Mouse (Mus musculus): ENCODE results near the gene Scube1. TPM values are rescaled to one million over a fixed set of nuclear protein-coding genes. Genes with fewer than 3 reads are reported as not detected.
A peak's percentile ranks its signal among the peaks of the same experiment; 100 is the strongest.

Gene Scube1
- polyA plus RNA-seq, 2 experiments, result 13.9 to 31.2 TPM

DNA sequence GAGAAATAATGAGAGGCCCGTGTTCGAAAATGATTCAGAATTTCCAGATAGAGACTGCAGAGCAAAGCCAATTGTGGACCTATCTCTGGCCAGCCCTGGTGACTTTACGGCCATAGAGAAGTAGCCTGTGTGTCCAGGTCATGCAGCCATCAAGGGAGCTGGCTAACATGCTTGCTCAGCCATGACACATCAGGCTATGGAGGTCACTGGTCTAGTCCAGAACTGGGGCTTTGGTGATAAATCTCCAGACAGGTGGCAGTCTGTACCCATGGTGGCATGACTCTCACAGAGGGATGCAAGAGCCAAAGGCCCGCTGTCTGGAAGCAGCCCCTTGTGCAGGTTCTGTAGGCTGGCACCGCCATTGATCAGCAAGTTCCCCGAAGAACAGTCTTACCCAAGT, 82.3 kb downstream of the Scube1 start:
- Histone ChIP-seq H3K9me3 (ENCODE audit: control insufficient read depth, low read length) (no peaks in the 10 kb centered on the region), H3K36me3 (ENCODE audit: control insufficient read depth, insufficient read depth, low read length) (0 out of 2 replicates have a peak, but pooled peaks cover 3% of the 10 kb centered on the region), H3K4me2 (replicated peaks; ENCODE audit: low read depth, low read length, severe bottlenecking) (no peak overlapping the region), H3K4me3 (replicated peaks; ENCODE audit: low read length) (no peak overlapping the region), H3K27ac (replicated peaks; ENCODE audit: low read depth, low read length) (no peak overlapping the region), H3K4me1 (ENCODE audit: control insufficient read depth, insufficient read depth, low read length) (peaks cover 13% of the 10 kb centered on the region), H3K27me3 (ENCODE audit: control insufficient read depth, insufficient read depth, low read length) (no peaks in the 10 kb centered on the region), H3K9ac (ENCODE audit: low read depth, low read length, severe bottlenecking) (no peak overlapping the region)
- DNase-seq (ENCODE audit: low spot score) (no peak), ATAC-seq (ENCODE audit: low FRiP score, low read depth) (no peak)
- WGBS, result 92% methylated on average over 6 of the region's 6 CpGs
- no peak for TF ChIP-seq POLR2A (IDR thresholded peaks at IDR 0.05; ENCODE audit: borderline replicate concordance, extremely low read depth, insufficient read depth, insufficient read length)

DNA sequence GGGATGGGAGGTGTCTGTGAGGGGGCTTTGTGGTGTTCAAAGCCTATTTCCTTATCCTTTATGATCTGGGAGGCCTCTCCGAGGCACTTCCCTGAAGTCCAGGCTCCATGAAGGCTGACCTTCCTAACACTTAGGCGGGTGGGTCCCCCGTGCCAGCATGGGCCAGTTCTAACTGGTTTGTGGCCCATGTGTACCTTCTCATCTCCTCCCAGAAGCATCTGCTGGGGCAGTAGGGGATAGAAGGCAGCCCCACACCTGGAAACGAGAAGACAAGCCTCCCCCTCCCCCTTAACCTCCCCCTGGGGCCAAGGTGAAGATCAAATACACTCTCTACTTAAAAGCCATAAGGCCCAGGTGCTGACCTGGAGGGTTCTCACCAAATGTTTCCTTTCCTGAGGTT, 84.6 kb downstream of the Scube1 start:
- H3K27ac ChIP-seq (replicated peaks; ENCODE audit: low read depth, low read length), result no peak overlapping the region

DNA sequence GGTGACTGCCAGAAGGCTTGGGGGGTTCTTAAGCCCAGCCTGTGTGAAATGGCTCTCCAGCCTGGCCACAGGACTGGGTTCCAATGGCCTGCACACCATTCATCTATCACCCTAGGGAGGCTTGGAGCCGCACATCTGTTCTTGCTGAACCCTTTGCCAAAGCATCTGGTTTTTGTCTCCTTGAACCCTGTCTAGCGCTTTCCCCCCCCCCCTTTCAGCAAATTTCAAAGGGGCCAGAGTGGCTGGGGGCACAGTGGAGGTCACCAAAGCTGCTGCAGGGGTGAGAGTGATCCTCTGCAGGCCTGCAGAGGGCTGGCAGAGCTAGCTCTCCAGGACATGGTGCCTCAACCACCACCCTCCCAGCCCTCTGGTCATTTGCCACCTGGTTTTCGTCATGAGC, 85.7 kb downstream of the Scube1 start:
- WGBS, result 13% methylated on average over 3 of the region's 3 CpGs
- H3K36me3 ChIP-seq (ENCODE audit: control insufficient read depth, insufficient read depth, low read length), result no peaks in the 10 kb centered on the region
- H3K9ac ChIP-seq (ENCODE audit: low read depth, low read length, severe bottlenecking), result no peak overlapping the region
- no peaks in the 10 kb centered on the region for H3K27me3 ChIP-seq (ENCODE audit: control insufficient read depth, insufficient read depth, low read length)
- ATAC-seq (ENCODE audit: low FRiP score, low read depth) (peak; percentile 48; the same call in 1 of the 2 replicates), DNase-seq (ENCODE audit: low spot score) (peak; percentile 48)
- H3K4me2 ChIP-seq (replicated peaks; ENCODE audit: low read depth, low read length, severe bottlenecking), result no peak overlapping the region
- no peak overlapping the region for H3K4me3 ChIP-seq (replicated peaks; ENCODE audit: low read length)
- peaks cover 13% of the 10 kb centered on the region for H3K4me1 ChIP-seq (ENCODE audit: control insufficient read depth, insufficient read depth, low read length)
- no peak for TF ChIP-seq POLR2A (IDR thresholded peaks at IDR 0.05; ENCODE audit: borderline replicate concordance, extremely low read depth, insufficient read depth, insufficient read length)
- no peaks in the 10 kb centered on the region for H3K9me3 ChIP-seq (ENCODE audit: control insufficient read depth, low read length)
- H3K27ac ChIP-seq (replicated peaks; ENCODE audit: low read depth, low read length), result no peak overlapping the region

More for the DNA sequence above, 84.6 kb downstream of the Scube1 start:
- Histone ChIP-seq H3K36me3 (ENCODE audit: control insufficient read depth, insufficient read depth, low read length) (0 out of 2 replicates have a peak, but pooled peaks cover 3% of the 10 kb centered on the region), H3K9ac (ENCODE audit: low read depth, low read length, severe bottlenecking) (no peak overlapping the region), H3K4me1 (ENCODE audit: control insufficient read depth, insufficient read depth, low read length) (peaks cover 13% of the 10 kb centered on the region), H3K27me3 (ENCODE audit: control insufficient read depth, insufficient read depth, low read length) (no peaks in the 10 kb centered on the region), H3K4me3 (replicated peaks; ENCODE audit: low read length) (no peak overlapping the region), H3K4me2 (replicated peaks; ENCODE audit: low read depth, low read length, severe bottlenecking) (no peak overlapping the region), H3K9me3 (ENCODE audit: control insufficient read depth, low read length) (no peaks in the 10 kb centered on the region)
- 25% methylated on average over 4 of the region's 4 CpGs for WGBS
- no peak for DNase-seq (ENCODE audit: low spot score)
- TF ChIP-seq POLR2A (IDR thresholded peaks at IDR 0.05; ENCODE audit: borderline replicate concordance, extremely low read depth, insufficient read depth, insufficient read length), result no peak
- no peak for ATAC-seq (ENCODE audit: low FRiP score, low read depth)

DNA sequence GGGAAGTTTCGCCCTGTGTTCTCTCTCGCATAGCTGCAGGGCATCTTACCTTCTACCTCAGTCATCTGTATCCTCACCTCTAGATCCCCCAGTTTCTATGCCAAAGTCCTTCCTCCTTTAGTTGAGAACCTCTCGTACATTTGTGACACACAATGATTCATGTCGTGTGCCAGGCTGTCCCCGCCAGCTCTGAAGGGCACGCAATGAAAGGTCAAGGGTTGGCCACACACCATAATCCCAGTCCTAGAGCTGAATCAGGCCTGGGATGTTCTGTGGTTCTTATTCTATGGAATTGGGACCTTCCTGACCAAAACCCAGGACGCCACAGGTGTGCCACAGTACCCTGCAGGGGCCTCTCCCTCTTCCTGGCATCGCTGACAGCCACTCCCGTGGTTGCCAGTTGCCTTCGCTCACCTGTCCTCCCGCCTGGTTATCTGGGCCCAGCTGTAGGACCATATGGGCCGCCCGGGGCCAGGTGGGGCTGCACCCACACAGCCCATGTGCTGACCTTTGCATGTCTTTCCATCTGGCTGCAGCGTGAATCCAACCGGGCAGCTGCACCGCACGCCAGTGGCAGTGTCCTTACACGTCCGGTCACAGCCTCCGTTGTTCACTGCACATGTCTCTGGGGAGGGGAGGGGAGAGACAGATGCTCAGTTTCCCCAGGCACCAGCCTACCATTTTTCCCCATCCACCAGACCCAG, 86.5 kb downstream of the Scube1 start:
- DNase-seq (ENCODE audit: low spot score) (no peak), ATAC-seq (ENCODE audit: low FRiP score, low read depth) (no peak)
- Histone ChIP-seq H3K9me3 (ENCODE audit: control insufficient read depth, low read length) (no peaks in the 10 kb centered on the region), H3K27me3 (ENCODE audit: control insufficient read depth, insufficient read depth, low read length) (no peaks in the 10 kb centered on the region), H3K9ac (ENCODE audit: low read depth, low read length, severe bottlenecking) (no peak overlapping the region), H3K4me3 (replicated peaks; ENCODE audit: low read length) (no peak overlapping the region), H3K27ac (replicated peaks; ENCODE audit: low read depth, low read length) (no peak overlapping the region), H3K36me3 (ENCODE audit: control insufficient read depth, insufficient read depth, low read length) (no peaks in the 10 kb centered on the region), H3K4me1 (ENCODE audit: control insufficient read depth, insufficient read depth, low read length) (peaks cover 13% of the 10 kb centered on the region), H3K4me2 (replicated peaks; ENCODE audit: low read depth, low read length, severe bottlenecking) (no peak overlapping the region)
- no peak for TF ChIP-seq POLR2A (IDR thresholded peaks at IDR 0.05; ENCODE audit: borderline replicate concordance, extremely low read depth, insufficient read depth, insufficient read length)
- 50% methylated on average over 20 of the region's 20 CpGs for WGBS

DNA sequence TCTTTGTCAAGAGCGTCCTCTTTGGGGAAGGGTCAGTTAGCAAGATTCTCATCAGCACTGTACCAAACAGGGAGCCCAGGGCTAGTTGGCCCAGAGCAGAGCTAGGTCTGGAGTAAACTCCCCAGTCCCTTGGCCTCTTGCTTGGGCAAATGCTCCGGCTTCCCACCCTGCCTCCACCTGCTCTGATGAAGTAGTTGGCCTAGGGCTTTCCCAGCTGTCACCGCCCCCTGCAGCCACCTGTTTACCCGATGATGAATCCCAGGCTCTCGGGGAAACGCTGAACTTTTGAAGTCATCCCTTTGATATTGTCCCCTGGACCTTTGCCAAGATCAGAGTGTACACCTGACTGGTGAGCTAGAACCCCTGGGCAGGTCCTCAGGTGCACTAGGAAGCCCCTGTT, 88.1 kb downstream of the Scube1 start:
- no peak overlapping the region for H3K4me2 ChIP-seq (replicated peaks; ENCODE audit: low read depth, low read length, severe bottlenecking)

More for the DNA sequence above, 88.1 kb downstream of the Scube1 start:
- Histone ChIP-seq H3K36me3 (ENCODE audit: control insufficient read depth, insufficient read depth, low read length) (no peaks in the 10 kb centered on the region; the same call in 1 of the 2 replicates), H3K4me1 (ENCODE audit: control insufficient read depth, insufficient read depth, low read length) (peaks cover 13% of the 10 kb centered on the region), H3K4me3 (replicated peaks; ENCODE audit: low read length) (no peak overlapping the region), H3K9ac (ENCODE audit: low read depth, low read length, severe bottlenecking) (no peak overlapping the region), H3K9me3 (ENCODE audit: control insufficient read depth, low read length) (no peaks in the 10 kb centered on the region), H3K27me3 (ENCODE audit: control insufficient read depth, insufficient read depth, low read length) (no peaks in the 10 kb centered on the region), H3K27ac (replicated peaks; ENCODE audit: low read depth, low read length) (no peak overlapping the region)
- no peak for DNase-seq (ENCODE audit: low spot score)
- no peak for ATAC-seq (ENCODE audit: low FRiP score, low read depth)
- TF ChIP-seq POLR2A (IDR thresholded peaks at IDR 0.05; ENCODE audit: borderline replicate concordance, extremely low read depth, insufficient read depth, insufficient read length), result no peak
- 44% methylated on average over 6 of the region's 6 CpGs for WGBS

Measured in limb, embryonic 14.5 days (tissue).